Mouse (Mus musculus): ENCODE results near the gene Brix1. TPM values are rescaled to one million over a fixed set of nuclear protein-coding genes. Genes with fewer than 3 reads are reported as not detected.
"Not testable (repeated sequence)": the region's sequence is repeated elsewhere in the genome, so short reads cannot be mapped to it uniquely, and the experiment has no call there.

Brix1 gene
- 70.1 and 93.9 TPM in 2 replicates for polyA plus RNA-seq (2015; fragmentation: Nextera tagmentation; extraction: Ambion mirVana)

- Histone ChIP-seq H3K9me3 (no peaks in the 10 kb centered on the region), H3K36me3 (peaks cover 34% of the 10 kb centered on the region), H3K27me3 (no peaks in the 10 kb centered on the region), H3K4me1 (replicated peaks) (peaks cover 24% of the 10 kb centered on the region), H3K4me2 (replicated peaks) (peak within 1 kb of the TSS; percentile 72), H3K4me3 (replicated peaks) (peak within 1 kb of the TSS; percentile 83), H3K27ac (peak within 1 kb of the TSS; percentile 80), H3K9ac (replicated peaks) (peak within 1 kb of the TSS; percentile 82)
- peak; percentile 100 for ATAC-seq
- under 1% methylated on average over 58 of the region's 58 CpGs for WGBS
Measured at GRCm38 (mm10) chr15:10485484-10486364, at the start of gene Brix1, which contains the start of gene Rad1. Gene Brix1, minus strand, starts transcription at chr15:10485947. Gene Rad1, plus strand, starts transcription at chr15:10486018.

GRCm38 (mm10) chr15:10534591-10534990 is 48.8 kb upstream of the Brix1 start:
- 89% methylated on average over 5 of the region's 5 CpGs for WGBS
- H3K4me1 ChIP-seq (replicated peaks), result peaks cover 8% of the 10 kb centered on the region; the same call in 1 of the 2 replicates
- no peak overlapping the region for H3K4me2 ChIP-seq (replicated peaks)
- no peaks in the 10 kb centered on the region for H3K27me3 ChIP-seq
- no peak overlapping the region for H3K4me3 ChIP-seq (replicated peaks)
- no peak overlapping the region for H3K27ac ChIP-seq
- no peaks in the 10 kb centered on the region for H3K9me3 ChIP-seq
- no peak for ATAC-seq
- no peak overlapping the region for H3K9ac ChIP-seq (replicated peaks)
- H3K36me3 ChIP-seq, result no peaks in the 10 kb centered on the region

- not testable (repeated sequence) for H3K36me3 ChIP-seq
Measured at GRCm38 (mm10) chr15:10533361-10533760, 47.6 kb upstream of the Brix1 start.

GRCm38 (mm10) chr15:10531352-10531751 is 45.6 kb upstream of the Brix1 start:
- no peak overlapping the region for H3K9ac ChIP-seq (replicated peaks)
- no peak overlapping the region for H3K27ac ChIP-seq
- no peaks in the 10 kb centered on the region for H3K36me3 ChIP-seq
- ATAC-seq, result no peak
- peaks cover 8% of the 10 kb centered on the region; the same call in 1 of the 2 replicates for H3K4me1 ChIP-seq (replicated peaks)
- no peaks in the 10 kb centered on the region for H3K9me3 ChIP-seq
- no peak overlapping the region for H3K4me3 ChIP-seq (replicated peaks)
- no peaks in the 10 kb centered on the region for H3K27me3 ChIP-seq
- WGBS, result 83% methylated on average over 4 of the region's 4 CpGs
- no peak overlapping the region for H3K4me2 ChIP-seq (replicated peaks)

More at GRCm38 (mm10) chr15:10533361-10533760, 47.6 kb upstream of the Brix1 start:
- H3K4me3 ChIP-seq (replicated peaks); H3K4me2 ChIP-seq (replicated peaks); H3K9me3 ChIP-seq; H3K9ac ChIP-seq (replicated peaks); ATAC-seq; H3K4me1 ChIP-seq (replicated peaks); H3K27me3 ChIP-seq; H3K27ac ChIP-seq: not testable (repeated sequence)
- 90% methylated on average over 10 of the region's 10 CpGs for WGBS

GRCm38 (mm10) chr15:10525896-10526295 is 40.1 kb upstream of the Brix1 start:
- no peak overlapping the region for H3K9ac ChIP-seq (replicated peaks)
- no peak for ATAC-seq
- H3K4me3 ChIP-seq (replicated peaks), result no peak overlapping the region
- H3K27me3 ChIP-seq, result no peaks in the 10 kb centered on the region
- H3K9me3 ChIP-seq, result no peaks in the 10 kb centered on the region
- peaks cover 3% of the 10 kb centered on the region; the same call in 1 of the 2 replicates for H3K4me1 ChIP-seq (replicated peaks)
- 93% methylated on average over 1 of the region's 1 CpGs for WGBS
- no peaks in the 10 kb centered on the region for H3K36me3 ChIP-seq
- no peak overlapping the region for H3K27ac ChIP-seq
- H3K4me2 ChIP-seq (replicated peaks), result no peak overlapping the region

- Histone ChIP-seq H3K36me3 (no peaks in the 10 kb centered on the region), H3K9me3 (no peaks in the 10 kb centered on the region), H3K4me3 (replicated peaks) (no peak overlapping the region), H3K9ac (replicated peaks) (no peak overlapping the region), H3K4me2 (replicated peaks) (no peak overlapping the region), H3K27ac (no peak overlapping the region), H3K4me1 (replicated peaks) (no peaks in the 10 kb centered on the region), H3K27me3 (no peaks in the 10 kb centered on the region)
- ATAC-seq, result no peak
- 81% methylated on average over 7 of the region's 7 CpGs for WGBS
Measured at GRCm38 (mm10) chr15:10515166-10515565, 29.4 kb upstream of the Brix1 start.

GRCm38 (mm10) chr15:10506099-10506498 is 20.4 kb upstream of the Brix1 start:
- Histone ChIP-seq H3K4me1 (replicated peaks) (no peaks in the 10 kb centered on the region), H3K27me3 (no peaks in the 10 kb centered on the region), H3K27ac (no peak overlapping the region), H3K9ac (replicated peaks) (no peak overlapping the region), H3K9me3 (no peaks in the 10 kb centered on the region), H3K36me3 (no peaks in the 10 kb centered on the region), H3K4me3 (replicated peaks) (no peak overlapping the region), H3K4me2 (replicated peaks) (no peak overlapping the region)
- no peak for ATAC-seq
- WGBS, result 89% methylated on average over 11 of the region's 11 CpGs

- peak; percentile 94 for ATAC-seq
- Histone ChIP-seq H3K27ac (no peak overlapping the region), H3K4me3 (replicated peaks) (no peak overlapping the region), H3K9me3 (no peaks in the 10 kb centered on the region), H3K4me1 (replicated peaks) (no peaks in the 10 kb centered on the region), H3K4me2 (replicated peaks) (no peak overlapping the region), H3K27me3 (no peaks in the 10 kb centered on the region), H3K36me3 (peaks cover 3% of the 10 kb centered on the region), H3K9ac (replicated peaks) (no peak overlapping the region)
- 57% methylated on average over 11 of the region's 11 CpGs for WGBS
Measured at GRCm38 (mm10) chr15:10500838-10501719, 15.3 kb upstream of the Brix1 start.

GRCm38 (mm10) chr15:10500035-10500434 is 14.3 kb upstream of the Brix1 start:
- Histone ChIP-seq H3K4me2 (replicated peaks) (no peak overlapping the region), H3K4me1 (replicated peaks) (no peaks in the 10 kb centered on the region), H3K9me3 (no peaks in the 10 kb centered on the region), H3K27ac (no peak overlapping the region), H3K9ac (replicated peaks) (no peak overlapping the region), H3K4me3 (replicated peaks) (no peak overlapping the region), H3K27me3 (no peaks in the 10 kb centered on the region), H3K36me3 (peaks cover 8% of the 10 kb centered on the region)
- ATAC-seq, result no peak
- WGBS, result 86% methylated on average over 5 of the region's 5 CpGs

- H3K27ac ChIP-seq, result no peak overlapping the region
- no peak for ATAC-seq
- no peak overlapping the region for H3K4me3 ChIP-seq (replicated peaks)
- H3K36me3 ChIP-seq, result peaks cover 10% of the 10 kb centered on the region
- H3K4me1 ChIP-seq (replicated peaks), result no peaks in the 10 kb centered on the region
- no peak overlapping the region for H3K9ac ChIP-seq (replicated peaks)
- H3K4me2 ChIP-seq (replicated peaks), result no peak overlapping the region
- H3K9me3 ChIP-seq, result no peaks in the 10 kb centered on the region
- H3K27me3 ChIP-seq, result no peaks in the 10 kb centered on the region
- WGBS, result 80% methylated on average over 5 of the region's 5 CpGs
Measured at GRCm38 (mm10) chr15:10499593-10499992, 13.8 kb upstream of the Brix1 start.

- ATAC-seq; H3K4me3 ChIP-seq (replicated peaks); H3K4me1 ChIP-seq (replicated peaks); H3K9ac ChIP-seq (replicated peaks); H3K9me3 ChIP-seq; H3K27me3 ChIP-seq; H3K4me2 ChIP-seq (replicated peaks); H3K27ac ChIP-seq: not testable (repeated sequence)
- peaks cover 34% of the 10 kb centered on the region for H3K36me3 ChIP-seq
- 100% methylated on average over 1 of the region's 1 CpGs for WGBS
Measured at GRCm38 (mm10) chr15:10496696-10497095, 10.9 kb upstream of the Brix1 start.

GRCm38 (mm10) chr15:10495944-10496343 is 10.2 kb upstream of the Brix1 start:
- Histone ChIP-seq H3K9me3 (no peaks in the 10 kb centered on the region), H3K9ac (replicated peaks) (no peak overlapping the region), H3K4me1 (replicated peaks) (no peaks in the 10 kb centered on the region), H3K36me3 (peaks cover 34% of the 10 kb centered on the region), H3K27me3 (no peaks in the 10 kb centered on the region), H3K4me2 (replicated peaks) (no peak overlapping the region), H3K4me3 (replicated peaks) (no peak overlapping the region), H3K27ac (no peak overlapping the region)
- no peak for ATAC-seq
- WGBS, result 92% methylated on average over 11 of the region's 11 CpGs
